Mouse (Mus musculus) embryonic stem cell, embryonic (primary cell): ENCODE data around the gene Apaf1.

ENCODE experiments used
- CTCF ChIA-PET, 4 experiments: fragments of 300-600 bp in 2 of 4; fragments of 350-600 bp in 2 of 4; sonication (Branson Sonifier 250); formaldehyde crosslinking; loops; one replicate each; lab custom pipeline; 2022; ENCODE audit warnings: inconsistent platforms in 2 of 4; lab: Charles Lee
- POLR2A ChIA-PET, 4 experiments: fragments of 300-600 bp in 2 of 4; fragments of 350-600 bp in 2 of 4; sonication (Branson Sonifier 250); formaldehyde crosslinking; loops; one replicate each; lab custom pipeline; 2022; ENCODE audit warnings: antibody characterized with exemption in 4 of 4, inconsistent platforms in 1 of 4; lab: Charles Lee

Apaf1 gene

DNA sequence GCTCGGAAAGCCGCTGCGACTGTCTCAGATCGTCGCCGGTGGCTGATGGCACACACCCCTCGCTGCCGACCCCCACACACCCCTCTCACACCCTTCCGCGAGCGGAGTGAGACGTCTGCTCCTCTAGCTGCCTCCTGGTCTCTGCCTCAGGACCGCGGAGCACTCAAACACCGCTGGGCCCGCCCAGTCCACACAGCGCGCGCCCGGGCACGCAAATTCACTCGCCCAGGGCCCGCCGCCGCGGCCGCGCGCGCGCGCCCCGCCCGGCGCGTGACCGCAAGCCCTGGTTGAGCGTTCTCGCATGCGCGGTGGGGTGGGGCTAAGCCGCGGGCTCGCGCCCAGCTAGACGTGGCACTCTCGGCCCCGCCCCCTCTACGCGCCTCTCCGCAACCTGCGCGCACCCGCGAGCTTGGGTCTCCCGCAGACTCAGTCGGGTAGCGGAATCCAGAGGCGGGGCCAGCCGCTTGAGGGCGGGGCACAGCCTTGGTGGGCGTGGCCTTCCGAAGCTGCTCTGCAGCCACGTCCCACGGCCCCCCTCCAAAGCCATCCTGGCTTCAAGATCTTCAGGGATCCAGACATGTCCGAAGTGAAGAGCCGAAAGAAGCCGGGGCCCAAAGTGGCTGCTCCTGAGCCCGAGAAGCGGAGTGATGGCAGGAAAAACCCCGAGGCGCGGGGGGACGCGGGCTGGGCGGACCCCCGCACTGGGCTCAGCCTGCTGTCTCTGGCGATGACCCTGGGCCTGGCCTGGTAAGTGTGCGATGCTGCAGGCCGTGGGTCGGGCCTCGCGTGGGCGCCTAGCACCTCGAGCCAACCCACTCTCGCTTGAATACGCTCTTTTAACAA lies at the start of gene Apaf1, which contains the start of gene Ikbip:
Apaf1 (minus strand) TSS at position 221 of the 843 bp plus-strand sequence.
Ikbip (plus strand) TSS at position 391 of the 843 bp plus-strand sequence.
- CTCF ChIA-PET: interaction anchor here (0.5 to 1.6 kb wide), 14 partner anchors 22 to 1998 kb away, joined by 3 to 10 read pairs (median 4); partner anchors contain the start of genes Cfap54 (in 1 of the 4) and Slc25a3 (in 1 of the 4)
- POLR2A ChIA-PET: interaction anchor here (0.6 to 3.1 kb wide), 68 partner anchors 9 to 363 kb away, joined by 3 to 26 read pairs (median 4); partner anchors contain the start of genes Tmpo (in 3 of the 4) and Slc25a3 (in 1 of the 4)

DNA sequence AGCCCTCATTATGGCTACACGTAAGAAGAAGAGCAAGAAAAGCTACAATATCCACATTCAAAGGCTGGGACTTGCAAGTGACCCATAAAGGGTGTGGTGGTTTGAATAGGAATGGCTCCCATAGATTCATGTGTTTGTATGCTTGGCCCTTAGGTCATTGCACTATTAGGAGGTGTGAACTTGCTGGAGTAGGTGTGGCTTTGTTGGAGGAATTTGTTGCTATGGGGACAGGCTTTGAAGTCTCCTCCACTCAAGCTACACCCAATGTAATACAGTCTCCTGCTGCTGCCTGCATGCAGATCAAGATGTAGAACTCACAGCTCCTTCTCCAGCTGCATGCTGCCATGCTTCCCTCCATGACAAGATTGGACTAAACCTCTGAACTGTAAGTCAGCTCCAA lies 49.0 kb upstream of the Apaf1 start:
- POLR2A ChIA-PET: interaction anchor here in 3 of 4 experiments (0.6 to 6.1 kb wide), 19 partner anchors 8 to 103 kb away, joined by 3 to 33 read pairs (median 4); partner anchors contain the start of genes Apaf1 (in 1 of the 3), Ikbip (in 1 of the 3), Slc25a3 (in 1 of the 3) and Tmpo (in 1 of the 3)
- CTCF ChIA-PET: interaction anchor here in 1 of 4 experiments (0.7 to 1.2 kb wide), 3 partner anchors 9 to 35 kb away, joined by 3 to 8 read pairs (median 3); no protein-coding TSS in a partner anchor

DNA sequence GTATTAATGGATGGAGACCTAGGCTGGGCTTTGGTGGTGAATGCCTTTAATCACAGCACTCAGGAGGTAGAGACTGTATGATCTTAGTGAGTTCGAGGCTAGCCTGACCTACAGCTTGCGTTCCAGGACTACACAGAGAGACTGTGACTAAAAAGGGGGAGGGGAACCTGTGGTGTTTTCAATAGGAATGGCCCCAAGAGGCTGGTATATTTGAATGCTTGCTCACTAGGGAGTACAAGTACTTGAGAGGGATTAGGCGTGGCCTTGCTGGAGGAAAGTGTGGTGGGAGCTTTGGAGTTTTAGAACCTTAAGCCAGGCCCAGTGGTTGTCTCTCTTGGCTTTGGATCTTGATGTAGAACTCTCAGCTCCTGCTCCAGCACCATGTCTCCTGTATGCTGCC lies 48.2 kb upstream of the Apaf1 start:
- CTCF ChIA-PET: interaction anchor here in 2 of 4 experiments (0.6 to 1.2 kb wide), 2 partner anchors 11 to 129 kb away, joined by 4 to 8 read pairs; no protein-coding TSS in a partner anchor

DNA sequence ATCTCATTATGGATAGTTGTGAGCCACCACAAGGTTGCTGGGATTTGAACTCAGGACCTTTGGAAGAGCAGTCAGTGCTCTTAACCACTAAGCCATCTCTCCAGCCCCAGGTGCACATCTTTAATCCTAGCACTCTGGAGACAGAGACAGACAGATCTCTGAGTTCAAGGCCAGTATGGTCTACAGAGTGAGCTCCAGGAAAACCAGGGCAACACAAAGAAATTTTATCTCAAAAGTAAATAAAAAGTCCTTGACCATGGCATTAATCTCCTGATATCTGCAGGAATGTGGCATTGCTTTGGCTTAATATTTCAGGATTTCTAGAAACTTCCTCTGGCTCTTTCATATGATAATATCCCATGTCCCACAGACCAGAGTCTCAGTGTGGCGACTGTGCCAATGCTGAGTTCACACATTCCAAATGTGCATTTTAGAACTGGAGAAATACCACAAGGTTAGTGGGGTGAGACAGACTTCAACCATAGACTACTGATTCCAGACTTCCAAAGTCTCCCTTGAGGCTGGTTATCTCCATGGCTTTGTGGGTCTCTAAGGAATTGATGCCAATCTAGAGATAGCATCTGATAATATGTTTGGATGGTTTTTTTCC lies 46.1 kb upstream of the Apaf1 start:
- ChIA-PET CTCF (interaction anchor here in 1 of 4 experiments (0.8 kb wide), 1 partner anchor 15 kb away, joined by 3 read pairs; no protein-coding TSS in a partner anchor), POLR2A (interaction anchor here in 2 of 4 experiments (0.5 to 2.0 kb wide), 4 partner anchors 9 to 38 kb away, joined by 3 to 9 read pairs (median 5); no protein-coding TSS in a partner anchor)

More for the DNA sequence above, 48.2 kb upstream of the Apaf1 start:
- POLR2A ChIA-PET: interaction anchor here in 3 of 4 experiments (0.6 to 6.1 kb wide), 12 partner anchors 8 to 52 kb away, joined by 3 to 33 read pairs (median 6); partner anchors contain the start of genes Apaf1 (in 1 of the 3), Ikbip (in 1 of the 3) and Tmpo (in 1 of the 3)

DNA sequence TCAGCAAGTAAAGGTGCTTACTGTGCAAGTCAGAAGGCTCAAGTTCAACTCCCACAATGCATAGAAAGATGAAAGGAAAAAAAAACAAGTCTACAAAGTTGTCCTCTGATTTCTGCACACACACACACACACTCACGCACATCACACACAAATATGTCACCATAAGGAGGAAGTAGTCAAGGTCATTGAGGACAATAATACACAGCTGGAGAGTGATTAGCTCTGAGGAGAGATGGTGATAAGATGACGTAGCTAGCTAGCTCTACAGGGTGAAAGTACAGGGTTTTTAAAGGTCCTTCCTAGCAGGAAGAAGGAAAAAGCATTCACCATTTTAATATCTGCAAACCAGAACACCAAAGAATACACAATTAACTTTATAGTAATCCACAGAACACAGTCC lies 44.8 kb upstream of the Apaf1 start:
- POLR2A ChIA-PET: interaction anchor here in 3 of 4 experiments (0.9 to 2.0 kb wide), 16 partner anchors 8 to 60 kb away, joined by 3 to 9 read pairs (median 4); partner anchors contain the start of genes Apaf1 (in 2 of the 3) and Ikbip (in 2 of the 3)
- CTCF ChIA-PET: interaction anchor here (0.6 to 1.6 kb wide), 7 partner anchors 10 to 167 kb away, joined by 3 to 6 read pairs (median 4); no protein-coding TSS in a partner anchor

DNA sequence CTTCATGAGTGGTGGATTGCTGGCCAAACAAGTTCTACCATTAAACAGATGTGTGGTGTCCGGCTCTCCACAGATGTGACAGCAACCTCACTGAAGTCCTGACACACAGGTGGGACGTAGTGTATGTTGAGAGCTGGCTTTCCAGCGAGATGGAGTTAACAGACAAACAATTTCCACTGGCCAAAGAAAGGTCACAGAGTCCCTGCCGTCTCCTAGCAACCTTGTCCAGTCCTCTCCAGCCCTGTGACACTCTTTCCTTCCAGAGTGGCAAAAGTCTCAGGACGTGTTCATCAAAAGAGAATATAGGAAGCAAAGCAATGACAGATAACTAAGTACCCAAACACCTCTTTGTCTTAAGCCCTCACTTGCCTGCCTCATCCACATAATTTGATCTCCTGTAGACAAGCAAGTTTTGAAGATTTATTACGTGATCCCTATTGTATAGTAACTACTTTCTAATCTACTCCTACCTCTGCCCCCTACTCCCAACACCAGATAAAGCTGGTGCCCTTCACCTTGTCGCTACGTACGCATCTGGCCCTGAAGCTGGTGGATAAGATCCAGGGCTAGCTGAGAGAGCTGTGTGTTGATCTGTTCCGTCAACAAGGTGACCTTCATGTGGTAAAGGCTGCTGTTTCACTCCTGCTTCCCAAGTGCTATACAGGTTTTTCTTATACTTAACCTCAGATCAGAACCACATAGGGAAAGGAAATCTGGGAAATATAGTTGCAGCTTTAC lies 44.2 kb upstream of the Apaf1 start:
- ChIA-PET CTCF (interaction anchor here (0.6 to 1.6 kb wide), 7 partner anchors 10 to 168 kb away, joined by 3 to 6 read pairs (median 4); no protein-coding TSS in a partner anchor), POLR2A (interaction anchor here in 3 of 4 experiments (0.6 to 2.0 kb wide), 17 partner anchors 9 to 357 kb away, joined by 3 to 9 read pairs (median 4); partner anchors contain the start of genes Apaf1 (in 2 of the 3) and Ikbip (in 2 of the 3))

DNA sequence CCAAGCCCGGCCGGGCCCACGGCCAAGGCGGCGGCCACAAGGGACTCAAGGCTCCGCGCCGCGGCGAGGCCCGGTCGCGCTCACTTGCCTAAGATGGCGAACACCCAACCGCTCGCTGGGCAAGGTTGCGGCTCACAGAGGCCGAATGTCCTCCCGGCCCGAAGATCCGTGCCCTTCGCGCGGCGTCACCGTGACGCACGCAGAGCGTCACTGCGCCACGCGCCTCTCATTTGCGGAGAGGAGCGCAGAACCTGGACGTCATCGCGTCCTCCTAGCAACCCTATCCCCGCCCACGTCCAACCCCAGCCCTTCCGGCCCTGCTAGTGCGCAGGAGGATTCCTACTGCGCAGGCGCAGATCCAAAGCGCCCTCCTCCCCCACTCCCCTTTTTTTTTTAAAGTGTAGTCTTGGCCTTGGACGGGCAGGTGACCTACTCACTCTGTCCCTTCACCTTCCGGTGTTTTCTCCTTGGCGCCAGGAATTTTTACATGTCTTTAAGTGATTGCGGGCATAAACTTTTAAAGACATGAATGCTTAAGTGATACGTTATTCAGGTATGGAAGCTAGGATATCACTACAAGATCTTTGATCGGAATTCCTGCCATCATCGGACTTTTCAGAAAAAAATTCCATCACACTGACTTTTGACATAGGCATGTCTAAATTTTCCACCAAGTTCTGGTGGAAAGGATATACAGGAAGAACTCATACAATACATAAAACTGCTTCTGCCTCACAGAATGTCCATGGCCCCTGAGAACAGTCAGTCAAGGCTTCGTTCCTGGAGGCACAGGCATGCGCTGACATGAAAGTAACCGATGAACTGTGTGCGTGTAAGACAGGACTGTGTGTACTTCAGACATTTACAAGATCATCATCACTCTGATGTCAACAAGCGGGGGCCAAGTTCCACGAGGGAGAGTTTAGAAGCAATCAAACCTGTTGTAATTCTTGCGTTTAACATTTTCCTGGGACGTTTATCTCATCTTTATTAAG lies 41.6 kb upstream of the Apaf1 start, which contains the start of gene Slc25a3:
Slc25a3 (minus strand) TSS at position 232 of the 995 bp plus-strand sequence.
- ChIA-PET POLR2A (interaction anchor here in 3 of 4 experiments (0.6 to 3.9 kb wide), 31 partner anchors 8 to 112 kb away, joined by 3 to 16 read pairs (median 4); partner anchors contain the start of genes Apaf1 (in 2 of the 3), Ikbip (in 2 of the 3) and Tmpo (in 1 of the 3)), CTCF (interaction anchor here in 3 of 4 experiments (0.6 to 2.0 kb wide), 5 partner anchors 15 to 96 kb away, joined by 3 to 6 read pairs (median 3); partner anchors contain the start of genes Apaf1 (in 1 of the 3) and Ikbip (in 1 of the 3))

DNA sequence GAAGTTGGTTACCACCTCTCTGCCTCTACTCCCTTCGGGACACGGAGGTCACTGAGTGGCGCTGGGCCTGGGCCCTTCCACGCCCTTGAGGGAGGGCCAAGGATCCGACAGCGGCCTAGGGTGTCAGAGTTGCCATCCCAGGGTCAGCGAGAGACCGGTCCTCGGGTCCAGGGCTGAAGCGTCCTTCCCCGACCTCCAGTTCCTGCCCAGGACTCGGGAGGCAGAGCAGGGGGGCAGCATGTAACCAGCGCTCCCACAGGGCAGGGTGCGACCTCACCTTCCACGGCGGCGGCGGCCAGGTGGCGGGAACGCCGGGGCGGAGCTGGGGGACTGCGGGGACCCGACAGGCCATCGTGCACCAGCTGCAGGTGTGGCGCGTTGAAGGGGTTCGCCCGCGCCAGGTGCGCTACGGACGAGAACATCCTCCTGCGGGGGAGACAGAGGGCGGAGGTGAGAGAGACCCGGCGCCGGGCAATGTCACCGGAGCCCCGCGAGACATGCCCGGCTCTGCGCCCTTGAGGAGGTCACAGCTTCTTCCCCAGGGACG lies 40.8 kb upstream of the Apaf1 start:
- ChIA-PET POLR2A (interaction anchor here (0.7 to 3.9 kb wide), 22 partner anchors 8 to 62 kb away, joined by 3 to 16 read pairs (median 4); partner anchors contain the start of genes Apaf1 (in 2 of the 4), Ikbip (in 2 of the 4) and Tmpo (in 1 of the 4)), CTCF (interaction anchor here in 1 of 4 experiments (2.0 kb wide), 1 partner anchor 41 kb away, joined by 5 read pairs; the partner anchor contains the start of genes Apaf1 and Ikbip)

DNA sequence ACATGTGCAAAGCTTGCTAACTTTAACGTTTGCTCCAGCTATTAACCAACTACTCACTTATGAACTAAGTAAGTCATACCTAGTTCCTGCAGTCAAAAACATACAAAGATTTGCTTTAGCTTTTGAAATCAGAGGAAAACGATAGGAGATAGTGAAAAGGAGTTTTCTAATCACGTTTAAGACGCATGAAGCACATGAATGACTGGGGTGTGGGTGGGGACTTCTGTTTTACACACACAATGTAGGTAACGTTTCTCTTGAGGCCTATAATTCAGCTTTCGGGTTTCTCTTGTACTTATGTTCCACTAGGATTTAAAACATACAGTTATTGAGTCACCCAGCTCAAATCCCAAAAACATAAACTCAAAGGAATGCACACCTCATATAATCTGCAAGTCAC lies 40.1 kb upstream of the Apaf1 start:
- ChIA-PET CTCF (interaction anchor here in 1 of 4 experiments (1.1 kb wide), 1 partner anchor 9 kb away, joined by 3 read pairs; no protein-coding TSS in a partner anchor), POLR2A (interaction anchor here (0.6 to 3.9 kb wide), 17 partner anchors 8 to 59 kb away, joined by 3 to 16 read pairs (median 6); partner anchors contain the start of genes Apaf1 (in 2 of the 4), Ikbip (in 2 of the 4) and Tmpo (in 1 of the 4))

DNA sequence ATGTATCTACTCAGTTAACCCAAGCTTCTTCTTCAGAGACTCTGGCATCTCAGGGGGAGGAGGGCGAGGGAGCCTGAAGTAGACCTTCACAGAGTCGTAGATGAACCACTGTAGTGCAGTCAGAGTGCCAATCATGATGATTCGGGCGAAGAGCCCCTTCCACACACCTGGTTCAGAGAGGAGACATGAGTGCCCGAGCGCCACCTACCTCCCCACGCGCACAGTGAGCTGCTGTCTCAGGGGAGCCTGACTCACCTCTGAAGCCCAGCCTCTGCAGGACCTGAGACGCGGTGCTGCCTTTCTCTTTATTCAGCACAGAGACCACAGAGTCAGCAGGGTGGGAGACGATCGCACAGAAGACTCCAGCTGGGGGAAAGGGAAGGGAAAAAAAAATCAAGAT lies 34.4 kb upstream of the Apaf1 start:
- ChIA-PET CTCF (interaction anchor here in 2 of 4 experiments (0.7 to 2.2 kb wide), 2 partner anchors 34 to 56 kb away, joined by 4 to 5 read pairs; partner anchors contain the start of genes Apaf1 (in 1 of the 2) and Ikbip (in 1 of the 2)), POLR2A (interaction anchor here in 3 of 4 experiments (0.6 to 3.0 kb wide), 10 partner anchors 10 to 66 kb away, joined by 3 to 16 read pairs (median 4); partner anchors contain the start of genes Apaf1 (in 2 of the 3) and Ikbip (in 1 of the 3))

DNA sequence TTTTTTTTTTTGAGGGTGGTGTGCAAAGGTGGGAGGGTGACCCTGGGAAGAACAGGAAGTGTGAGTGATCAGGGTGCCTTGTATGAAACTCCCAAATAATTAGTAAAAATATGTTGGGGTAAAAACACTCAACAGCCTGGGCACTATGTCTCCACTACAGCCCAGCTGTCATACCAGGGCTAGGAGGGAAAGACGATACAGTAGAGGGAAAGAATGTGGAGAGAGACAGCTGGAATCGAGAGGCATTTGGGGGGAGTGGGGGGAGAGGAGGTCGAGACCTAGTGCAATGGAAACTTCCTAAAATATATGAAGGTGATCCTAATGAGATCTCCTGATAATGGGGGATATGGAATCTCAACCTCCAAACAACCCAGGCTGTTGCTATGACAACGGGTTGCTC lies 27.3 kb upstream of the Apaf1 start:
- ChIA-PET POLR2A (interaction anchor here in 3 of 4 experiments (0.7 to 2.7 kb wide), 8 partner anchors 8 to 57 kb away, joined by 3 to 14 read pairs (median 4); partner anchors contain the start of genes Apaf1 (in 2 of the 3) and Ikbip (in 2 of the 3)), CTCF (interaction anchor here in 1 of 4 experiments (0.6 to 0.7 kb wide), 2 partner anchors 33 to 67 kb away, joined by 5 to 9 read pairs; no protein-coding TSS in a partner anchor)

DNA sequence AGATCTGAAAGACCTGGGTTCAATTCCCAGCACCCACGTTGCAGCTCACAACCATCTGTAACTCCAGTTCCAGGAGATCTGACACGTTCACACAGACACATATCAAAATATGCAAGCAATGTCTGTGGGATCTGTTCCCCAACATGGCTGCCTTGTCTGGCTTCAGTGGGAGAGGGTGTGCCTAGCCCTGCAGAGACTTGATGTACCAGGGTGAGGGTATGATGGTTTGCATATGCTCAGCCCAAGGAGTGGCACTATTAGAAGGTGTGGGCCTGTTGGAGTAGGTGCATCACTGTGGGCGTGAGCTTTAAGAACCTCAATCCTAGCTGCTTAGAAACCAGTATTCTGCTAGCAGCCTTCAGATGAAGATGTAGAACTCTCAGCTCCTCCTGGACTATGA lies 23.4 kb upstream of the Apaf1 start:
- CTCF ChIA-PET: no interaction called here
- POLR2A ChIA-PET: interaction anchor here in 2 of 4 experiments (0.9 to 1.4 kb wide), 3 partner anchors 10 to 17 kb away, joined by 3 read pairs; no protein-coding TSS in a partner anchor

DNA sequence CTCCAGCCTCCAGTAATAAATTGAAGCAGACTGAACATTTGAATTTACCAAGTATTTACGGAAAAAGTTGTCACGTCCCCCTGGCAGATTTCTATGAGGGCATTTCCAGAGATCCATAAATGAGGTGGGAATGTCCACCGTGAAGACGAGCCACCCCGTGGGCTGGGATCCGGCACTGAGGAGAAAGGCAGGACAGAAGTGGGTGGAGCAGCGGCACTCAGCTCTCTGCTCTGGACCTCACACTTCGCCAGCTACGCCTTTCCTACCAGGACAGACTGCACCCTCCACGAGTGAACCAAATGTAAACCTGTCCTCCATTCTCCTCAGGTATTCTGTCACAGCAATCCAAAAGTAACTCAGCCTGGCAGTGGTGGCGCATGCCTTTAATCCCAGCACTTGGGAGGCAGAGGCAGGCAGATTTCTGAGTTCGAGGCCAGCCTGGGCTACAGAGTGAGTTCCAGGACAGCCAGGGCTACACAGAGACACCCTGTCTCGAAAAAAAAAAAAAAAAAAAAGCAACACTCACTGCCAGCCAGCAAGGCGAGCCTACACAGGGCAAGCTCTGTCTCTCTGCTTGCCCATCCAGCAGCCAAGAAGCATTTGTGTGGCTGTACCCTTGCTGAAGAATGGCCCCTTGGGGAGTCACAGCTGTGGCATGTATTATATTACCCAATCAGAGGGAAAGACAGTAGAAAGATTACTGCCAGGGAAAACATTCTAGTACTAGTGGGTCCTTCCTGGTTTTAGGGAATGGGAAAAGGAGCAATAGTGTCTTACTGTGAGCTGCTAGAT lies 20.4 kb upstream of the Apaf1 start:
- ChIA-PET POLR2A (interaction anchor here in 3 of 4 experiments (0.6 to 3.0 kb wide), 9 partner anchors 9 to 77 kb away, joined by 3 to 16 read pairs (median 9); partner anchors contain the start of genes Apaf1 (in 2 of the 3) and Ikbip (in 2 of the 3)), CTCF (interaction anchor here in 1 of 4 experiments (0.6 to 0.7 kb wide), 5 partner anchors 12 to 72 kb away, joined by 3 to 6 read pairs (median 4); no protein-coding TSS in a partner anchor)
